Mouse (Mus musculus): ENCODE measurements around the gene Myct1.

The Myct1 gene

DNA sequence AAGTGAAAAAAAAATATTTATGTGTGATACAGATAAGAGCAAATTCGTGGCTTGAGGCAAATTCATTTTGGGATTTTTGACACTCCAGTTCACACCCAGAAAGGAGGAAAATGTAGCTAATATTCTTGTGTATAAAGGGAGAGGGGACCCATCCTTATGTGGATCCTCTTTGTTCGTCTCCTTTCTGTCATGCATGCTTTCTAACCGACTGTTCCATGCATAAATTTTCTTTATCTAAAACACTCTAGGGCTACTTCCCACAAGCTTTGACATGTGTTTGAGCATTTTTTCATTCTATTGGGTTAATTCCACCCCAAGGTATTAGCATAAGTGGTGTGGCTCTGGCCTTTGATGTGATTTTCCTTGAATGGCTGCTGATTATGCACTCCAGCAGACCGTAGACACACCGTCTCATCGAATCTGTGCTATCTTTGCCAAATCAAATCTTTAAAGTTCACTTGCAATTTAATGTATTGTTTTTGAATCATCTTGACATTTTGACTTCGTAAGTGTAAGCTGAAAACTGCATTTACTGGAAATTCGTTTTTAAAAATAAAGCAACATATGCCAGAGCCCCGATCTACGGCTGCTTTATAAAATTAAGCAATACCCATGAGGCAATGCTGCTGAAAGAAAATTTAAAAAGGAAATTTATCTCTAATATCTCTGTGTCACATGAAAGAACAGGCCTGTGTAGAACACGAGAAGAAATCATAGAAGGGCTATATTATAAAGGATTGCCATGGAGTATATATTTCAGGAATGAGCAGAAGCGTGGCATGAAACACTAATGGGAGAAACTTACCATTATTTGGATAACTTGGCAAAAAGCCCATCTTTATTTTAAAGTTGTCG lies 21.8 kb downstream of the Myct1 start:
- DNase-seq (ENCODE audit: low read depth), result no peak

DNA sequence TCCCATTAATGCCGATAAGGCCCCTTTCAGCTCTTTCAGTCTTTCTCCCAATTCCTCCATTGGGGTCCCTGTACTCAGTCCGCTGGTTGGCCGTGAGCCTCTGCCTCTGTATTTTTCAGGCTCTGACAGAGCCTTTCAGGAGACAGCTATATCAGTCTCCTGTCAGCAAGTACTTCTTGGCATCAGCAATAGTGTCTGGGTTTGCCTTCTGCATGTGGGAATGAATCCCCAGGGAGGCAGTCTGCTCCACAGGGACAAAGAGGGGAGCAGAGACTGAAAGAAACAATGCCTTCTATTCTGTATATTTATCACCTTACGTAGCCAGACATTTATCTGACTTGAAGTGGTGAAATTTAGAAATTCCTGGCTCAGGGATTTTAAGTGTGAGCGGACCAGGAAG lies 32.7 kb downstream of the Myct1 start:
- no peak for DNase-seq (ENCODE audit: low read depth)

DNA sequence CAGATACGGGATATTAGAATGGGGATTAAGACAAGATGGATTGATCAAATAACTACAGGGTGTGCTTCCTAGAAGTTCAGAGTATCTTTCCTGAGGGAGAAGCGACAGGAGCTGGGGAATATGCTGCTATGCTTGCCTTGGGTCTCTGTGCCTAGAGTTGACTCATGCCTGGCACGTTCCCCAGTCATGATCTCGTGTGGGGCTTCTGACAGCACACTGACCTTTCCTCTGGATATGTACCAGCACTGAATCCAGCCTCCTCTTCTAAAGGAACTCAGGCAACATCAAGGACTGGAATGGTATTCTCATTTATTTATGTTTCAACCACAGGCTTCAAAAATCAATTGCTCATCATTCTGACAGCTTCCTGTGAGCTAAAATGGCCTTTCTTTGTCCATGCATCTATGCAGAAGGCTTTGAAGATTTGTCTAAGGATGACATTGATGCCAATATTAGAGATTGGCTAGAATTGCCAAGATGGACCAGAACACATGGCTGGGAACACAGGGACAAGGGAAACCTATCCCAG lies 40.2 kb downstream of the Myct1 start:
- no peak for DNase-seq (ENCODE audit: low read depth)

DNA sequence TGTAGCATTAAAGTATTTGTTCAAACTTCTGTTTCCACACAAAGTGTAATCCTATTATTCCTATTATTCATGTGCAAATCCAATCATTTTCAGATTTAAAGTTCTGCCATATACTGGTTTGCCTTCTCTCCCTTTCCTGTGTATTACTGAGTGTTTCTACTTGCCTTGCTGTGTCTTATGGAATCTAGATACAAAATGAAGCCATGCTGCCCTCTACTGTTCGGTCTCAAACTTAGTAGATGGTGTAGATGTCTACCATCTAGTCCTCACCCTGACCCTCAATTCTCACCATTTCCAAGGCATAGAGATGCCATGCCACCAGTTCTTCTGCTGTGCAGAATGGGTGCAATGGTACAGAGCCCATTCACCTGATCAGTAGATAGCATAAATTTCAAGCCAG lies 40.8 kb downstream of the Myct1 start:
- peak; percentile 20 for DNase-seq (ENCODE audit: low read depth)

DNA sequence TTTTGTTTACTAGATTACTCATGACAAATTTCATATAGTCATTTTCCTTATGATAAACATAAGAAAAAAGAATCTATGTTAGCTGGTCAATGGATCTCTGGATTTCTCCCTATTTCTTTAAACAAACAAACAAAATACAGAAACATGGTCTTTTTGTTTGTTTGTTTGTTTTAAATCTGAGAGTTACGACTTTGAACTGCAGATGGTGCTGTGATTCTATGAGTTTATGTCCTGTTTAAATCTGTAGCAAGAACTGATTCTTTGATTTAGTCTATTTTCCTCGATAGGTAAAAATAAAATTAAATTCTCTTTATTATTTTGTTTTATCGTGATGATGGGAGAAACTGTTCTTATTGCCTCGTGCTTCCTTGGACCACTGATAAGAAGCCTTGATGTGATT lies 43.7 kb downstream of the Myct1 start:
- no peak for DNase-seq (ENCODE audit: low read depth)

DNA sequence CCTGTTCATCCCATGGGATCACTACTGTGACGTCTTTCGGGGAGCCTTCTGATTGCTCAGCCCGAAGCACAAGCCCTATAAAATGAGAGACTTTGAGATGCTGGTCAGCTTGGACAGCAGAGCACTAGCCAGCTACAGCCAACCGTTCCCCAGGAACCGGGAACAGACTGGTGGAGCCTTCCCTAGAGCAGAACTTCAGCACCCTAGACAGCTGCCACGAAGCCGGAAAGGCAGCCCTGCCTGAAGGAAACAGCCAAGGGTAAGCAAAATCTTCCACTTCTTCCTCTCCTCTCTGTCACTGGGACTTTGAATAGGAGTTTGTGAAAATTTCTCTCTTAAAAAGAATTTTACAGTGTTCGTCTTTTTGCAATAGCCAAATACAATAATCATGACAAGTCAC lies 45.5 kb downstream of the Myct1 start, which contains the start of gene Vip:
Gene Vip (plus strand): TSS at position 107 of the 400 bp plus-strand sequence.
- DNase-seq (ENCODE audit: low read depth), result peak; percentile 12

All from c-Kit-positive CD71-negative TER-119-negative erythroid progenitor cells, embryonic 14.5 days (primary cell).